Mouse (Mus musculus) forebrain, embryonic 11.5 days (tissue): Measurements from ENCODE around the gene Lrrc34. TPM values are rescaled to one million over a fixed set of nuclear protein-coding genes. Genes with fewer than 3 reads are reported as not detected.

Source experiments
- ATAC-seq: fragments of 200-750 bp; cut with Nextera tagmentation; replicated peaks from 2 replicates; pipeline ENCODE4 v1.8.0; 2017; ENCODE audit warnings: moderate TSS enrichment; ENCODE audit not compliant: low FRiP score
- DNase-seq: peaks from one replicate; pipeline ENCODE4 v3.0.0-alpha.2; 2017; ENCODE audit warnings: low spot score
- H3K27ac ChIP-seq: fragments of 300-500 bp; sonication (generic); 2 replicates; pipeline ENCODE4 v1.5.1; 2014; ENCODE audit warnings: low read depth, low read length
- H3K27me3 ChIP-seq: fragments of 300-500 bp; sonication (generic); 2 replicates; pipeline ENCODE4 v1.6.1; 2014; ENCODE audit warnings: mild to moderate bottlenecking, low read length, mixed read lengths; ENCODE audit not compliant: control insufficient read depth, insufficient read depth
- H3K36me3 ChIP-seq: fragments of 300-500 bp; sonication (generic); 2 replicates; pipeline ENCODE4 v1.6.1; 2014; ENCODE audit warnings: mild to moderate bottlenecking, low read length, moderate library complexity, mixed read lengths; ENCODE audit not compliant: control insufficient read depth, insufficient read depth
- H3K4me1 ChIP-seq: fragments of 300-500 bp; sonication (generic); replicated peaks from 2 replicates; pipeline ENCODE4 v1.6.1; 2014; ENCODE audit warnings: low read length, mixed read lengths; ENCODE audit not compliant: control insufficient read depth, insufficient read depth
- H3K4me2 ChIP-seq: fragments of 300-500 bp; sonication (generic); 2 replicates; pipeline ENCODE4 v1.6.1; 2014; ENCODE audit warnings: low read depth, mild to moderate bottlenecking, low read length, moderate library complexity, mixed read lengths; ENCODE audit not compliant: severe bottlenecking
- H3K4me3 ChIP-seq: fragments of 300-500 bp; sonication (generic); 2 replicates; pipeline ENCODE4 v1.5.1; 2014; ENCODE audit warnings: low read depth, low read length
- H3K9ac ChIP-seq: fragments of 300-500 bp; sonication (generic); 2 replicates; pipeline ENCODE4 v1.6.1; 2014; ENCODE audit warnings: low read length
- H3K9me3 ChIP-seq: fragments of 300-500 bp; sonication (generic); 2 replicates; pipeline ENCODE4 v1.6.1; 2016; ENCODE audit warnings: low read length, mixed read lengths; ENCODE audit not compliant: control insufficient read depth
- WGBS: fragments of 180-500 bp; shearing (Covaris S2); extraction: QIAGEN DNeasy Blood & Tissue Kit; methylation state at CpG from one replicate; pipeline ENCODE4 v1.1.7; 2014; 5-methylcytosine and 5-hydroxymethylcytosine counted together
- polyA plus RNA-seq: library from polyadenylated mRNA; unstranded; fragments of >200 nt; fragmentation: Nextera tagmentation; extraction: Ambion mirVana; gene quantifications from 2 replicates; pipeline ENCODE4 v1.2.1, GENCODE M21; 2014

Lrrc34 gene
- polyA plus RNA-seq, 1 experiment from 2014 or later, result 2.1 TPM

- Histone ChIP-seq H3K36me3 (peaks cover 3% of the 10 kb centered on the region; the same call in 1 of the 2 replicates), H3K9ac (peak overlapping the region; percentile 71), H3K4me3 (peak overlapping the region; percentile 65), H3K4me2 (peak overlapping the region; percentile 63), H3K27ac (no peak overlapping the region), H3K4me1 (peaks cover 4% of the 10 kb centered on the region), H3K9me3 (no peaks in the 10 kb centered on the region), H3K27me3 (no peaks in the 10 kb centered on the region)
- no peak for DNase-seq
- no peak for ATAC-seq
- WGBS, result 32% methylated on average over 10 of the region's 10 CpGs
These were observed 44.4 kb downstream of the Lrrc34 start for GRCm38 (mm10) chr3:30603256-30603655.

DNA sequence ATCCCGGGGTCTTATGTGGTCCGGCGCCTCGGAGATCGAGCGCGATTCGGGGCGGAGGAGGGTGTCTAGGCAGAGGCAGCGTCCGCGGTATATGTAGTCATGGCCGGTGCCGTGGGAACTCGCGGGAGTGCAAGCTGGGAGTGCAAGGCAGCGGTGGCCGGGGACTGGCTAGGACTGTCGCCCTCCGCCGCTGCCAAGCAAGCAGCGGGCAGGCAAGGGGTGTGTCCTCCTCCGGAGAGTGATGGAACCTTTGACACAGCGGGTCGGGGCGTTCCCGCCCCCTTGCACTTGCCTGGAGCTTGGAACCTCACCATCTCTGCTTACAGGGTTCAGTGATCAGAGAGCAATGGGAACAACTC, 45.0 kb downstream of the Lrrc34 start:
- Histone ChIP-seq H3K27me3 (no peaks in the 10 kb centered on the region), H3K4me2 (peak overlapping the region; percentile 63), H3K36me3 (peaks cover 3% of the 10 kb centered on the region; the same call in 1 of the 2 replicates), H3K4me1 (peaks cover 4% of the 10 kb centered on the region), H3K9me3 (no peaks in the 10 kb centered on the region), H3K4me3 (peak overlapping the region; percentile 65), H3K9ac (peak overlapping the region; percentile 71), H3K27ac (peak overlapping the region; percentile 74)
- ATAC-seq (peak; percentile 59), DNase-seq (no peak)
- under 1% methylated on average over 27 of the region's 27 CpGs for WGBS

GRCm38 (mm10) chr3:30602065-30602739, 45.5 kb downstream of the Lrrc34 start, which contains the start of gene Mynn:
Mynn (plus strand) TSS chr3:30602065.
- DNase-seq, result peak; percentile 96
- Histone ChIP-seq H3K27ac (peak within 1 kb of the TSS; percentile 74), H3K4me3 (peak within 1 kb of the TSS; percentile 65), H3K4me1 (peaks cover 4% of the 10 kb centered on the region), H3K9me3 (no peaks in the 10 kb centered on the region), H3K4me2 (peak within 1 kb of the TSS; percentile 80), H3K9ac (peak within 1 kb of the TSS; percentile 71), H3K36me3 (no peaks in the 10 kb centered on the region; the same call in 1 of the 2 replicates), H3K27me3 (no peaks in the 10 kb centered on the region)
- WGBS, result under 1% methylated on average over 40 of the region's 40 CpGs
- ATAC-seq, result peak; percentile 94

- Histone ChIP-seq H3K36me3 (no peaks in the 10 kb centered on the region; the same call in 1 of the 2 replicates), H3K27me3 (no peaks in the 10 kb centered on the region), H3K4me3 (peak overlapping the region; percentile 65), H3K9ac (peak overlapping the region; percentile 71; the same call in 1 of the 2 replicates), H3K9me3 (no peaks in the 10 kb centered on the region), H3K4me2 (peak overlapping the region; percentile 80), H3K4me1 (peaks cover 4% of the 10 kb centered on the region), H3K27ac (peak overlapping the region; percentile 74)
- DNase-seq, result no peak
- WGBS, result under 1% methylated on average over 13 of the region's 13 CpGs
- ATAC-seq, result no peak
These were observed 46.0 kb downstream of the Lrrc34 start for GRCm38 (mm10) chr3:30601610-30602064.

DNA sequence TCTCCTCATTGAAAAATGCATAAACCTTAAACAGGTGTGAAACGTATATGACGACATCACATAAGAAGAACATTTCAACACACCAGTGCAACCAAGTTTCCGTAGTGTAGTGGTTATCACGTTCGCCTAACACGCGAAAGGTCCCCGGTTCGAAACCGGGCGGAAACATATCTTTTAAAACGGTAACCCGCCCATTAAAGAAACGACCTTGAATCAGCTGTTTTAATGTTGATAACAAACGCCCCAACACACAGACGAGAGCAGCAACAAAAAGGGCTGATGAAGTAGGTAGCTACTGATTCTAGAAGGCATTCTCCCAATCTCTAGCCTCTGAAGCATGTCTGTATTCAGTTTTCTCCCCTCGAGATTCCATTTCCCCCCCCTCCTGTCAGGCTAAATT, 46.5 kb downstream of the Lrrc34 start:
- peak overlapping the region; percentile 80 for H3K4me2 ChIP-seq
- no peaks in the 10 kb centered on the region for H3K27me3 ChIP-seq
- H3K9ac ChIP-seq, result no peak overlapping the region
- peak; percentile 32 for ATAC-seq
- DNase-seq, result peak; percentile 89
- peak overlapping the region; percentile 65 for H3K4me3 ChIP-seq
- no peaks in the 10 kb centered on the region for H3K9me3 ChIP-seq
- peaks cover 4% of the 10 kb centered on the region for H3K4me1 ChIP-seq
- no peak overlapping the region for H3K27ac ChIP-seq
- WGBS, result under 1% methylated on average over 17 of the region's 17 CpGs
- H3K36me3 ChIP-seq, result no peaks in the 10 kb centered on the region; the same call in 1 of the 2 replicates

DNA sequence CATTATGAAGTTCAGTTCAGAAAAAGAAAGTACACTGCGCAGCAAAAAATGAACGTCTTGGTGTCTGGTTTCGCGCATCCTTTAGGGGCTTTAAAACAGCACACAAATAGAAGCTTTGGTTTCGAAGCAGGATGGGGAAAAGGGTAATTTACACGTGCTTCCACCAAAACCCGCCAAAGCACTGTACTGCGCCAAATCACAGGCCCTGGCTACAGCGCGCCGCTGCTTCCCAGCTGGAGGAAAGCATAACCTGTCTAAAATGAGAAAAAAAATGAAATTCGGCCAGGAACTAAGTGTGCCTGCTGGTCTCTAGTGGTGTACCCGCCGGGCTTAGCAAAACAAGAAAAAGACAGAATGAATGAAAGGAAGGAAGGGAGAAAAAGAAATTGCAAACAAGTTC, 47.0 kb downstream of the Lrrc34 start:
- H3K4me2 ChIP-seq, result peak overlapping the region; percentile 80
- H3K9ac ChIP-seq, result peak overlapping the region; percentile 59
- H3K4me1 ChIP-seq, result peaks cover 7% of the 10 kb centered on the region
- no peak overlapping the region; the same call in 1 of the 2 replicates for H3K27ac ChIP-seq
- DNase-seq (peak; percentile 68), ATAC-seq (no peak)
- no peaks in the 10 kb centered on the region for H3K27me3 ChIP-seq
- H3K4me3 ChIP-seq, result peak overlapping the region; percentile 65
- H3K9me3 ChIP-seq, result no peaks in the 10 kb centered on the region
- under 1% methylated on average over 14 of the region's 14 CpGs for WGBS
- H3K36me3 ChIP-seq, result no peaks in the 10 kb centered on the region; the same call in 1 of the 2 replicates

DNA sequence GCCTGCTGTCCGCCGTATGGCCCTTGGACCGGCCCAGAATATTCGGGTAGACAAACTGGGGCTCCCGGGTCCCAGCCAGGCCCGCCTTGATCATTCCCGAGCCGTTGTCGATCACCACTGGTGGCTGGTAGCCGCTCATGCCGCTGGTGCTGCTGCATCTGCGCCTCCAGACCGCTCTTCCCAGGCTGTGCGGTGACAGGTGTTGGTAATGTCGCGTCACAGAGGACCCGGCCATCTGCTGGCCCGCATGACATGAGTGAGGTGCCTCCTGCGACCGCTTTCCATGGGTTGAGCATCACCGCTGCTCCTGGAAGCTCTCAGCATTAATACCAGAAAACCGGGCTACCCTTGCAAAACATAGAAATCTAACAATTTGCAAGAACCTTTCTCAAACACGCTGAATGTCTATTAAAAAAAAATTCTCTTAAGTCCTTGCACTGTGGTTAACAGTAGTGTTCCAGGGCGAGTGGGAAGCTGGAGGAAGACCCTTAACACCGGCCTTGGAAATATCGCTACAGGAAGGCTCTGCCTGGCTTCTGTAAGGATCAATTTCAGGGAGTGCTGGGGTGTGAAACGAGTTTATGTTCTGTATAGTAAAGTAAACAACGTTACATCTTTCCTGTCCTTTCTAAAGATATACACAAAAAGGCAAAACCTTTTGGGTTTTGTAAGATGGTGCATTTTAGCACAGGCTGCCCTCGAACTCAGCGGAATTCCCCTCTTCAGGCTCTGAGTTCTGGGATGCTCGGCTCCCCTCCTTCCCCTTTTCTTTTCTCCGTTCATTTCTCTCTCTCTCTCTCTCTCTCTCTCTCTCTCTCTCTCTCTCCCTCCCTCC, 47.7 kb downstream of the Lrrc34 start, which contains the start of gene Actrt3:
TSS of gene Actrt3 (minus strand) at position 229 of the 835 bp plus-strand sequence.
- peak; percentile 81 for DNase-seq
- Histone ChIP-seq H3K36me3 (no peaks in the 10 kb centered on the region; the same call in 1 of the 2 replicates), H3K9me3 (no peaks in the 10 kb centered on the region), H3K4me1 (peaks cover 7% of the 10 kb centered on the region), H3K4me3 (peak within 1 kb of the TSS; percentile 65), H3K27ac (no peak within 1 kb of the TSS; the same call in 1 of the 2 replicates), H3K27me3 (no peaks in the 10 kb centered on the region), H3K9ac (peak within 1 kb of the TSS; percentile 59), H3K4me2 (peak within 1 kb of the TSS; percentile 80)
- no peak for ATAC-seq
- WGBS, result 1% methylated on average over 32 of the region's 32 CpGs

DNA sequence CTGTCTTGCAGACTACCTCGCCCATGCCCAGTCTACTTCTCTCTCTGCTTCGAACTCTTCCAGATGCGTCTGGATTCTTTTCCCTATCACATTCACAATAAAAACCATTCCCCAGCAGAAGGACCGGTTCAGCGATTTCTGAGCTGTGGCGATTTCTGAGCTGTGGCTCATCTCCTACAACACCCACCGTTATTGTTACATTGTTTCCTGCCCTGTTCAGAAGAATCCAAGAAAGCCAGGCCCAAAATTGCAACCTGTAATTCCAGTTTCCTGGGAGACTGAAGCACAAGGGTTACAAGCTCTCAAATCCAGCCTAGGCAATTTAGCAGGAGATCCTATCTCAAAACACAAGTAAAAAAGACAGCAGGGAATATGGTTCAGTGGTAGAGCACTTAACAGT, 50.4 kb downstream of the Lrrc34 start:
- Histone ChIP-seq H3K4me3 (no peak overlapping the region), H3K9ac (no peak overlapping the region), H3K36me3 (no peaks in the 10 kb centered on the region), H3K27me3 (no peaks in the 10 kb centered on the region), H3K4me2 (no peak overlapping the region), H3K4me1 (peaks cover 4% of the 10 kb centered on the region; the same call in 1 of the 2 replicates), H3K27ac (no peak overlapping the region), H3K9me3 (no peaks in the 10 kb centered on the region)
- ATAC-seq (no peak), DNase-seq (no peak)
- 86% methylated on average over 7 of the region's 7 CpGs for WGBS
